Mouse (Mus musculus) myocyte (in vitro differentiated cells): Measurements from ENCODE around the gene Ets1.

Experiments used
- E2F4 ChIP-seq: IDR thresholded peaks from one replicate; pipeline ENCODE4 v1.6.1; 2011; ENCODE audit warnings: mild to moderate bottlenecking, control low read depth, moderate library complexity; ENCODE audit not compliant: insufficient read depth
- MAX ChIP-seq: IDR thresholded peaks from one replicate; pipeline ENCODE4 v1.6.1; 2011; ENCODE audit warnings: low read depth, mild to moderate bottlenecking, control low read depth
- MYOD1 ChIP-seq, 3 experiments: IDR thresholded peaks; one replicate each; pipeline ENCODE4 v1.6.1; 2011; ENCODE audit warnings: control low read depth in 2 of 3, low read depth in 2 of 3, mild to moderate bottlenecking in 2 of 3, moderate library complexity in 1 of 3; ENCODE audit not compliant: insufficient read length in 2 of 3, control insufficient read depth in 1 of 3
- MYOG ChIP-seq, 3 experiments: IDR thresholded peaks; one replicate each; pipeline ENCODE4 v1.6.1; 2011; ENCODE audit warnings: control low read depth in 2 of 3, low read depth in 2 of 3, mild to moderate bottlenecking in 2 of 3; ENCODE audit not compliant: insufficient read length in 2 of 3, control insufficient read depth in 1 of 3, insufficient read depth in 1 of 3
- POLR2A ChIP-seq: IDR thresholded peaks from one replicate; pipeline ENCODE4 v1.6.1; 2011; ENCODE audit warnings: low read depth, mild to moderate bottlenecking, control low read depth, moderate library complexity; ENCODE audit not compliant: insufficient read length
- POLR2AphosphoS2 ChIP-seq: IDR thresholded peaks from one replicate; pipeline ENCODE4 v1.6.1; 2011; ENCODE audit warnings: low read depth, control low read depth; ENCODE audit not compliant: insufficient read length
- REST ChIP-seq: IDR thresholded peaks from one replicate; pipeline ENCODE4 v1.6.1; 2011; ENCODE audit warnings: mild to moderate bottlenecking, control low read depth, moderate library complexity; ENCODE audit not compliant: insufficient read depth, insufficient read length
- SRF ChIP-seq: IDR thresholded peaks from one replicate; pipeline ENCODE4 v1.6.1; 2011; ENCODE audit warnings: low read depth; ENCODE audit not compliant: control insufficient read depth, insufficient read length
- TCF12 ChIP-seq: IDR thresholded peaks from one replicate; pipeline ENCODE4 v1.6.1; 2011; ENCODE audit warnings: mild to moderate bottlenecking, control low read depth; ENCODE audit not compliant: poor library complexity, insufficient read depth, severe bottlenecking
- USF1 ChIP-seq: IDR thresholded peaks from one replicate; pipeline ENCODE4 v1.6.1; 2011; ENCODE audit warnings: low read depth, mild to moderate bottlenecking, control low read depth, moderate library complexity

- TF ChIP-seq POLR2A (no peak), REST (no peak), USF1 (no peak), MAX (no peak), SRF (no peak), MYOG (IDR thresholded peaks at IDR 0.05; ENCODE audit: control insufficient read depth in 1 of 3, insufficient read depth in 1 of 3, insufficient read length in 2 of 3, low read depth in 2 of 3) (no peak), E2F4 (no peak), POLR2AphosphoS2 (no peak), TCF12 (no peak), MYOD1 (IDR thresholded peaks at IDR 0.05; ENCODE audit: control insufficient read depth in 1 of 3, insufficient read length in 2 of 3, low read depth in 2 of 3) (no peak)
Measured at GRCm38 (mm10) chr9:32656351-32656844, 20.4 kb downstream of the Ets1 start.
